Mouse (Mus musculus) left cerebral cortex, postnatal 25 days (tissue): ENCODE measurements around the gene Wdr18. TPM values are rescaled to one million over a fixed set of nuclear protein-coding genes. Genes with fewer than 3 reads are reported as not detected.

Experiments
- DNase-seq, 2 experiments: peaks; one replicate each; pipeline ENCODE4 v3.0.0; 2022; ENCODE audit warnings: low spot score in 2 of 2, mixed read lengths in 1 of 2
- intact Hi-C: fragments of 180-260 bp; cut with DNase I; formaldehyde crosslinking; loops from one replicate; pipeline ENCODE4 v1.15.1; 2025
- total RNA-seq, 2 experiments: library from RNA; stranded (reverse); gene quantifications; 2 replicates each; pipeline ENCODE4 v1.2.3; 2021

Wdr18 gene
- total RNA-seq, 2 experiments from 2014 or later: 41.1 to 49.9 TPM

- intact Hi-C loops: loop anchor here (5.0 kb wide), 1 partner anchor 64 kb away; no protein-coding TSS in a partner anchor
- DNase-seq: no peak
These were observed 28.7 kb downstream of the Wdr18 start, which contains the start of gene Cnn2 for GRCm38 (mm10) chr10:79988506-79989271. TSS of gene Cnn2 (plus strand) at chr10:79988584.

DNA sequence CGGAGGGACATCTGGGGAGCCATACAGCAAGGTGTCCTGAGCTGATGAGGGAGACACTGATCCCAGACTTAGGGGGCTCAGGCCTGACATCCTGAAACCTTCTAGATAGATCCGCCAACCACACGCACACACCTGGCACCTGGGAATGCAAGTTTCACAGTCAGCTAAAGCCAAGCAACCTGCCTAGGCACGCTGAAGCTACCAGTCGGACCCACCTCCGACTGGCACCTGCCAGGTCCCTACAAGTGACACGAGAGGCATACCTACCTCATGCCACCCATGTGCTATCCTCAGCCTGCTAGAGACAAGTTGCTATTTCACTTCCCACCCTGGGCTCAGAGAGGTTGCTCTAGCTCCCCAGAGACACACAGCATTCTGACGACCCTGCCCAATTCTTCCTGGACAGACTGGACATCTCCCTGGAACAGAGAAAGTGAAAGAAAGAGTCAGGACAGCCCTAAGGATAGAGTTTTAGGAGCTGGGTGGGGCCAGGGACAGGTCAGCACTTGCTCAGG is 29.4 kb downstream of the Wdr18 start:
- DNase-seq: no peak
- intact Hi-C loops: loop anchor here (5.0 kb wide), 1 partner anchor 63 kb away; no protein-coding TSS in a partner anchor

GRCm38 (mm10) chr10:79989870-79990269 is 29.9 kb downstream of the Wdr18 start:
- no peak for DNase-seq
- intact Hi-C loops: loop anchor here (5.0 kb wide), 1 partner anchor 62 kb away; no protein-coding TSS in a partner anchor

- intact Hi-C loops: no loop called here
- DNase-seq: no peak
These were observed 31.1 kb downstream of the Wdr18 start for GRCm38 (mm10) chr10:79991099-79991498.

DNA sequence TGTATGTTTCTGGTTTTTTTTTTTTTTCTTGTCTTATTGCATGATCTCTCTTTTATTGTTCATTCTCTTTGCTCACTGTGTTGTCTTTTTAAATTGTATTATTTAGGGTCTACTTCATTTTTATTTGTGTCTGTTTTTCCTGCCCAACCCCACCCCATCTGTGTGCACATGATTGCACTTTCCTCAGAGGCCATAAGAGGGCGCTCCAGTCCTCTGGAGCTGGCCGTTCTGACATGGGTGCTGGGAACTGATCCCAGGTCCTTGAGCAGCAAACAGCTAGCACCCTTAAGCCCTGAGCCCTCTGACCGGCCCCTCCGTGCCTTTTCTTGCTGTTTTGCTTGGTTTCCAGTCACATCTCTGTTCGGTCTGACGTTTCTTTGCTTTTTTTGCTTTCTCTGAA is 31.6 kb downstream of the Wdr18 start:
- no peak for DNase-seq
- intact Hi-C loops: no loop called here

- intact Hi-C loops: no loop called here
- DNase-seq: no peak
These were observed 34.6 kb downstream of the Wdr18 start for GRCm38 (mm10) chr10:79994397-79995115.

- intact Hi-C loops: no loop called here
- no peak for DNase-seq
These were observed 35.7 kb downstream of the Wdr18 start for GRCm38 (mm10) chr10:79995636-79996035.

DNA sequence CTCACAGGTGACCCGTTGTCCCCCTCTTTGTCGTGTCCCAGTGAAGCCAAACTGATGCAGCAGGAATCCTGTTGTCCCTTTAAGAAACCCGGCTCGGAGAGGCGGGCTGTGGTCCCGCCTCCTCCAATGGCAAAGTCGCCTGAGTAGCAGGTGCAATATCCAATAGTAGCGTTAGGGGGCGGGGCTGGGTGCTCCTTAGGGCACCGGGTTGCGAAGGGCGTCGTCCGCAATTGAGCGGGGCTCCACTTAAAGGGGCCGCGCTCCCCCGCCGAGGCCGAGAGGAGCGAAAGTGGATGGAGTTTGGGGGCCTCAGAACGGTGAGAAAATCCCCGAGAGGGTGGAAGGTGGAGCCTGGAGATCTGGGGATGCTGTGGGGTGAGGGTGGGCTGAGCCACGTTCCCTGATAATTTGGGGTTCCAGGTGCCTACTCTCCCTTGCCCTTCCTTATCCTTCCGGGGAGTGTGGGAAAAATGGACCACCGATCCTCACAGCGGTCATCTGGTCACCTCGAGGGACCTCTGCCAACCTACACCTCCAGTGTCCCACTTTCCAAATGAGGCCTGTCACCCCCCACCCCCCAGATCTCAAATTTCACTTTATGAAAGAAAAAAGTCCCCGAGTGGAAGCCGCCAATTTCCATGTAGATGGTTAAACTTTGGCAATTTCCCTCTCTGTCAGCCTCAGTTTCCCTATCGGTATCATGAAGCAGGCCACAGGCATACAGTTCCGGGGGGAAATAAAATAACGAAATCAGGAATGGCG is 36.5 kb downstream of the Wdr18 start, which contains the start of gene Abca7:
Gene Abca7 (plus strand): TSS at position 223 of the 762 bp plus-strand sequence.
- DNase-seq: peak; percentile 93 to 96
- intact Hi-C loops: no loop called here

- DNase-seq: peak; percentile 72 to 85
- intact Hi-C loops: no loop called here
These were observed 37.2 kb downstream of the Wdr18 start for GRCm38 (mm10) chr10:79997034-79997760.

GRCm38 (mm10) chr10:79997819-79998218 is 37.9 kb downstream of the Wdr18 start:
- intact Hi-C loops: no loop called here
- no peak for DNase-seq

- intact Hi-C loops: no loop called here
- no peak for DNase-seq
These were observed 42.0 kb downstream of the Wdr18 start for GRCm38 (mm10) chr10:80001945-80002344.

GRCm38 (mm10) chr10:80002829-80003228 is 42.9 kb downstream of the Wdr18 start:
- DNase-seq: no peak
- intact Hi-C loops: no loop called here

DNA sequence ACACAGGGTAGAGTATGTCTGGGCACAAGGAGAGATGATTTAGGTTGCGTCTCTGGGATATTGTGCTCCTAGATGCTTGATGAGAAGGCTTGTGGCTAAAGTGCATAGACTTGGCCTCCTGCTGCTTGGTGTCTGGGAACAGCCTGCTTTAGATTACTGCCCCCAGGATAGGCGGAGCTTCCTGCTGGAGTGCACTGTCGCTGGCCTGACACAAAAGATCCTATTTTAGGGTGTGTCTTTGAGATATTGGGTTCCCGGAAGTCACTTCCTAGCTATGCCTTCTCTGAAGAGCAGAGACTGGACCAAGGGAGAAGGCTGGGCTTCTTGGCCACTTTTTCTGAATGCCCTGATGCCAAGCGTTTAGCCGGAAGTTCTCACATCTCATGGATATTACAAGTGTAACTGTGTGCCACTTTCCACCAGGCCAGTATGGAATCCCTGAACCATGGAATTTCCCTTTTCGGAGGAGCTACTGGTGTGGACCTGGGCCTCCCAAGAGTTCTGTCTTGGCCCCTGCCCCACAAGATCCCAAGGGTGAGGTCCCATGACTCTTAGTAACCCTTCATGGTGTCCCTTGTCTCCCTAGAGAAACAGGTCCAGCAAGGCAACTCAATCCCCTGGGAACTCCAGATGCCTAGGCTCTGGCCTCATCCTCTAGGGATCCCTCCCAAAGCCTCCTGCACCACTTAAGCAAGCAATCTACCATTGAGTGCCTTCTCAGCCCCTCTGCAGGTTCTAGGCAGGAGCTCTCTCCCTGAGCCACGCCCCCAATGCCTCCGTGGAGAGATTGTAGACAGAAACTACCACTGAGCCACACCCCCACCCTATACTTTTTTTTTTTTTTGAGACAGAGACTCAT is 43.7 kb downstream of the Wdr18 start:
- DNase-seq: no peak
- intact Hi-C loops: no loop called here

GRCm38 (mm10) chr10:80004233-80004705 is 44.3 kb downstream of the Wdr18 start:
- no peak for DNase-seq
- intact Hi-C loops: no loop called here

DNA sequence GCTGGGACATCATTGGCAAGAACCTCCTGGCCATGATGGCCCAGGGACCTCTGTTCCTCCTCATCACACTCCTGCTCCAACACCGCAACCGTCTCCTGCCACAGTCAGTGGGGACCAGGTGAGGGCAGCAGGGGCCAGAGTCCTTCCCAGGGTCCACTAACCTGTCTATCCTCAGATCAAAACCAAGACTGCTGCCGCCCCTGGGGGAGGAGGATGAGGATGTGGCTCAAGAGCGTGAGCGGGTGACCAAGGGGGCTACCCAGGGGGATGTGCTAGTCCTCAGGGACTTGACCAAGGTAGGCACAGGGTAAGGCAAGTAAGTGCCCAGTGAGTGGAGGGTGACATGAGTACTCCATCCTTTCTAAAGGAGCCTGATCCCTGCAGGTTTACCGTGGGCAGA is 51.8 kb downstream of the Wdr18 start:
- no peak for DNase-seq
- intact Hi-C loops: no loop called here

- no peak for DNase-seq
- intact Hi-C loops: no loop called here
These were observed 53.7 kb downstream of the Wdr18 start for GRCm38 (mm10) chr10:80013609-80014008.

DNA sequence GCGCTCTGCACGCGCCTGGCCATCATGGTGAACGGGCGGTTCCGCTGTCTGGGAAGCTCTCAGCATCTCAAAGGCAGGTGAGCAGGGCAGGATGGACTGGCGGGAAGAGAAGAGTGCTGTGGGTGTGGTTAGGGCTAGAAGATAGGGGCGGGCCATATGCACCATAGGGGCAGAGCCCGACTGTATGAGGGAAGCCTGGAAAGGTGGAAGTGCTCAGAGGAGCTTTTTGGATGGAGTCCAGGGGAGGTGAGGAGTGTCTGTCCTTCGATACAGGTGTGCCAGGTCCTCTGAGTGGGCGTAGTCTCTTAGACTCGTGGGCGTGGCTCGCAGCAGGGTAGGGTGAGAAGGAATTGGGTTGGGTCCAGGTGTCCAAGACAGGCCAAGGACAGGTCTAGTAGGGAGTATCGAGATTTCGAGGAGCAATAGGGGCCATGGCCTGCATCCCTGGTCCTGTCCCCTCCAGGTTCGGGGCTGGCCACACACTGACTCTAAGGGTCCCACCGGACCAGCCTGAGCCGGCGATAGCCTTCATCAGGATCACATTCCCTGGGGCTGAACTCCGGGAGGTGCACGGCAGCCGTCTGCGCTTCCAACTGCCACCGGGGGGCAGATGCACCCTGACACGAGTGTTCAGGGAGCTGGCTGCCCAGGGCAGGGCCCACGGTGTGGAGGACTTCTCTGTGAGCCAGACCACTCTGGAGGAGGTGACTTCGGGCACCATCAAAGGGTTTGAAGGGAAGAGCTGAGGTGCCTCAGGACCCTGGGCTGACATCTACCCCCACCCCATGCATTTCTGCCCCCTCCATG is 54.7 kb downstream of the Wdr18 start:
- DNase-seq: no peak
- intact Hi-C loops: no loop called here
